Mouse (Mus musculus) lung, postnatal 14 days (tissue): Measurements from ENCODE around the gene Sec31a.

Experiments used
- DNase-seq: peaks from one replicate; pipeline ENCODE4 v3.0.0; 2021

Gene Sec31a

DNA sequence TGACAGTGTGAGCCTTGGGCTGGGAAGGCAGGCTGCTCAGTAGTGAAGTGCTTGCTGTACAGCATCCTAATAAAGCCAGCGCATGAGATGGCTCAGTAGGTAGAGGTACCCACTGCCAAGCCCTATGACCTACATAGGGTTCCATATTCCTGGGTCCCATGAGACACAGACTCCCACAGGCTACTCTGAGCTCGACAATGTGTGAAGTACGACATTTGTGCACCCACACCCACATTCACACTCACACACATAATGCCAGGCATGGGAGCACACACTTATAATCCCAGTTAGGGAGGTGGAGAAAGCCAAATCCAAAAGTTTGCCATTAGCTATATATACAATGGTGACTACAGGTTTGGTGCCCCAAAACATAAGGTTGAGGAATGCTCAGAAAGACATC is 19.3 kb downstream of the Sec31a start:
- DNase-seq, result no peak

DNA sequence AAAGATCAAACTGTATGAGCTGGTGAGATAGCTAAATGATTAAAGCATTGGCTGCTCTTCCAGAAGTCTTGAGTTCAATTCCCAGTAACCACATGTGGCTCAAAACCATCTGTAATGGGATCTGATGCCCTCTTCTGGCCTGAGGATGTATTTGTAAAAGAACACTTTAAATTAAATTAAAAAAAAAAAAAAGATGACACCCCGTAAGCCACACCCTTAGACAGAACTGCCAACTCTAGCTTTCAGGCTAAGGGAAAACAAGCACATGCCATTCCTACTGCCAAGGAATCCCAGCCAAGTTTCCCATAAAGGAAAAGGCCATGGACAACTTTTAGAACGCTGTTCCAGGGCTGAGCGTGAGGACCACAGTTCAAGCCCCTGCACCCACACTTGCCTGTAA is 22.4 kb downstream of the Sec31a start:
- DNase-seq, result no peak

DNA sequence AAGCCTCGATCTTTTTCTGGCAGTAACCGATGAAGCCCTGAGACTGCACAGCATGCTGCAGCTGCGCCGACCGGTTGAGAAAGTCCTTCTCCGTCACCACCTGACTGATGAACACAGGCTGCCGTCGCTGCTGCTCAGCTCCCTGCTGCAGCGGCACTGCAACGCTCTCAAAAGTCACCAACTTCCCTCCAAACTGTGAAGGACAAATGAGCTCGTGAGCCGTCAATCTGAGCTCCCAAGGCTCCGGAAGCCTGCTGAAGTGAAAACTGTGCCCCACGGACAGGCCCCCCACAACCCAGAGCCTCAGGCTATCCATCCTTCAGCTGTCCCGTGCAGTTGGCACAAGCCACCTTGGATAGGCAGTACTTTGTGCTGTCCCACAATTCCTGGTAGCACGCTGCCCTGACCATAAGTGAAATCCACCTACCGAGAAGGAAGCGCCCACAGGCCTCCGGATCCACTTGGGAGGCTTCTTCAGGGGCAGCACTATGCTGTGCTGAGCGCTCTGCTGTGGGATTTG is 23.5 kb downstream of the Sec31a start:
- DNase-seq, result no peak

DNA sequence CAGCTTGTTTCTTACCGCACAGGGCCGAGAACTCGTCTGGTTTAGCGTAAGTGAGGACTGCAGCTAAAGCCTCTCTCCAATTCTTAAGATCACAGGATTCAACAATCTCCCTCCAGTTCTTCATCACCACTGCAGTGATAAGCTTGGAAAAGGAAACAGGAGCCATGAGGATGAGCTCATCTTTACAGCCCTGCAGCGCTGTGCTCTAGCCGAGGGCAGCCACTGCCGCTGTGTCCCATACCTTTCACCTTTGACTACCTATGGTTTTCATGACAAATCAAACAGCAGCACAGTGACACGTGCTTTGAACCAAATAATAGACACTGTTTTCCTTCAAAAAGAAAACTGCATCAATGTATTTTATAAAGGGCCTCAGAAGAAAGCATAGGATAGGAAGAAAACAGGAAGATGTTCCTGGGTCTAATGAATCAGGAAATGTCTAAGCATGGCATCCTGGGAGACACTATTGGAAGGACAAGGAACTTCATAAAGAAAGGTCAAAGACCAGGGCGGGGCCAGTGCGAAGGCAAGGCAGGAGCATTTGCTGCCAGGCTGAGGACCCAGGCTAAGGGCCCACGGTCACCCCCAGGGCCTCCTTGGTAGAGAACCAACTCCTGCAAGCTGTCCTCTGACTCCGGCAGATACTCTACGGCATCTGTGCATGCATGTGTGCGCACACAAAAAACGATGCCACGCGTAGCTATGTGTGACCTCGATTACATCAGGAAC is 32.1 kb downstream of the Sec31a start:
- no peak for DNase-seq

DNA sequence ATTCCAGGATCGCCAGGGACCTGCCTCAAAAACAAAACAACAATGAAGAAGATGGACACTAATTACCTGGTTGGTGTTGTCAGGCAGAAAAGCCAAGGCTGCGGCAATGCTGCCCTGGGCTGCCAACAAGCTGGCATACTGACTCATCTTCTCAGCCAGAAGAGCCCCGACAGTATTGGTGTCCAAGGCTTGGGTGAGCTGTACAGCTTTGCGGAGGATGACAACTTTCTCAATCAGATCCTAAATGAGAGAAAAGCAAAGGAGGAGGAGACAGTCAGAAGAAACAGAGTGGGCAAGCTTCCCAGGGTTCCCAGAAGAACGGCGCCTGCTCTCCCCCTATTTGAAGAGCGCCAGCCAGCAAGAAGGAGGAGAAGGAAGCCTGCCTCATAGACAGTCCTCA is 34.9 kb downstream of the Sec31a start:
- no peak for DNase-seq

DNA sequence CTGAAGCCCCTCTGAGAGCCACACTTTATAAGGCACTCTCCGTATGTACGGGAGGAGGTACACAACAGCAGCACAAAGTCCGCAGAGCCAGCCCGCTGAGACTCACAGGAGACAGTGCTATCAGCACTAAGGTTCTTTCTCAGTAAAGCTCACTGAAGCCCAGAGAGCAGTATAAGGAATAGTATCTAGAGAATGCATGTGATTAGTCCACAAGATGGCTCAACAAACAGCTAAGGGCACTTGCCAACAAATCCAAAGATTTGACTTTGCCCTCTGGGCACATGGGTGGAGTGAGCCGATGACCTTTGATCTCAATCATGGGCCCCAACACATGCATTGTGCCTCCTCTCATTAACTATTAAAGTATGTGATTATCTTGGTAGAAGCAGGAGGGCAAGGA is 35.8 kb downstream of the Sec31a start:
- DNase-seq, result no peak

DNA sequence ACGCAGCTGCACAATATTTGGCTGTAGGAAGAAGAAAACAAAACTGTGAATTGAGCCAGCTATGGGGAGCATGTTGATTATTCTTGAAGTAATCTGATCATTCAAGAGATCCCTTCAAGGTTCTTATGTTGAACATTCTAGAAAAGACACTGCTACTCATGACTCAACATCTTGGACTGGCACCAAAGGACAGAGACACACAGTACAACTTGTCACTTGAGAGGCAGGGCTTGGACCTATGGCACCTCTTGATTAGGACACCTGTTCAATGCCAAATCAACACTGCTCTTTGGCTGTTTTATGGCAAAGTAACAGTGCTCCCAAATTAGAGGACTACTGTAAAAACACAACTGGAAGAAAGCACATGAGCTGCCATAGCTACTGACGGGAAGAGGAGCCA is 37.1 kb downstream of the Sec31a start:
- no peak for DNase-seq

DNA sequence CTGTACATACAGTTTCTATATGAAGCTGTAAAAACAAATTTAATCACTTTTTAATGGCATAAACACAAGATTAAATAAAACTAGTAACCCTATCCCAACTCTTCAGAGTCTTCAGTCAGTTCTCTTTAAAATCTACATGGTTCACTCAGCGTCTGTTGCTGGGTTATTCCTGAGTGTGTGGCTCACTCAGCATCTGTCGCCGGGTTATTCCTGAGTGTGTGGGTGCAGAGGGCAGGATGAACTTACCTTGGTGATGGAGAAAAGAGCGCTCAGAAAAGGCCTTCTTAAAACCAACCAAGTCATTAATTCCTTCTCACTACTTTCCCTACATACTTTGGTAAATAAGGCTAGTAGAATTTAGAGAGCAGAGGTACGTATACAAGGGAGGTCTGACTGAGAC is 37.8 kb downstream of the Sec31a start:
- DNase-seq, result no peak

DNA sequence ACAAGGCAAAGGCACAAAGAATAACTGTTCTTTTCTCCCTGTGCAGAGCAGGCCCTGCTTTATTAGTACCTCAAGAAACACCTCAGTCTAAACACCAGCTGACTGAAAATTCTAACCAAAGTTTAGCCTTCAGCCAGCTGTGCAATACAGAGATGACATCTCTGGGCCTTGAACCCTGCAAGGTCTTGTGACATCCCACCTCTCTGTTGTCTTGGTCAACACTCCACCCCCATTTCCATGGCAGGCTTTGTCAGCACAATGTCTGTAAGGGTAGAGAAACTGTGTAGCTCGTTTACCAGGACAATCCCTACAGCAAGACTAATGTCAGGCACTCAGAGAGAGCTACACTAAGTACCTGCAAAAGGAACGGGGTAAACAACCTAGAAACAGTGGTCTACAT is 38.7 kb downstream of the Sec31a start:
- DNase-seq, result no peak

DNA sequence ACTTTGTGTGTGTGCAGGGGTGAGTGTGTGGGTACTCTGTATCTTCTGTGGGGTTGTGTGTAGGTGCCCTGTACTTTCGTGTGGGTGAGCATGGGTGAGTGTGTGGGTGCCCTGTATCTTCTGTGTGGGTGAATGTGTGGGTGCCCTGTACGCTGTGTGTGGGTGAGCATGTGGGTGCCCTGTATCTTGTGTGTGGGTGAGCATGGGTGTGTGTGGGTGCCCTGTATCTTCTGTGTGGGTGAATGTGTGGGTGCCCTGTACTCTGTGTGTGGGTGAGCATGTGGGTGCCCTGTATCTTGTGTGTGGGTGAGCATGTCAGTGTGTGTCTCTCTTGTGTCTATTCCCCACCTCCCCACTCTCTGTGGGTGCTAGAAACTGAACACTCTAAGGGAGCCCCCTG is 41.3 kb downstream of the Sec31a start:
- no peak for DNase-seq

DNA sequence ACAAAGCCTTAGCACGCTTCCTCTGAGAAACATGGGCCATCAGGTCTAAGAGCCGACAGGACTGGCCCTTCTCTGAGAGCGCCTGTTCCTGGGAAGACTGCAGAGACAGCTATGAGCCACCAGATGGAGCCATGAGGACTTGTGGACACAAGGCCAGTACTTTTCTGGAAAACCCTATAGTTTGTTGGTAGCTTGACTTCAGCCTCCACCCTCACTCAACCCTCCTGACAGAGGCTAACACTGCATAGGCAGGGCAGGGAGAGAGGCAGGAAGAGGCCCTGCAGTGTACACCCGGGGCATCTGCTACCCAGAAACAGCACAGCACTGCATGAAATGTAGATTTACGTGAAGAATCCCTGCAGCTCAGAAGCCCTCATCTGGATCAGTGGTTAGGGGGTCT is 42.1 kb downstream of the Sec31a start:
- DNase-seq, result peak; percentile 42

DNA sequence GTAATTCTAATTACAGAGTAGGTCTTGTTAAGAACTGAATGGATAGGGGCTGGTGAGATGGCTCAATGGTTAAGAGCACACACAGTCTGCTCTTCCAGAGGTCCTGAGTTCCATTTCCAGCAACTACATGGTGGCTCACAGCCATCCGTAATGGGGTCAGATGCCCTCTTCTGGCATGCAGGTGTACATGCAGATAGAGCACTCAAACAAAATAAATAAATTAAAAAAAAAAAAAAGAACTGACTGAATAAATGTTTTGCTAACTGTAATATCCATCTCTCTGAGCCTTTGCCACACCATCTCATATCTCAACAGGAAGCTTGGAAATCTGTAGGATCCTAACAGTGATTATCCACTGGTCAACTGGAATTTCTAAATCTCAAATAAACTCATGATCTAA is 45.1 kb downstream of the Sec31a start:
- no peak for DNase-seq

DNA sequence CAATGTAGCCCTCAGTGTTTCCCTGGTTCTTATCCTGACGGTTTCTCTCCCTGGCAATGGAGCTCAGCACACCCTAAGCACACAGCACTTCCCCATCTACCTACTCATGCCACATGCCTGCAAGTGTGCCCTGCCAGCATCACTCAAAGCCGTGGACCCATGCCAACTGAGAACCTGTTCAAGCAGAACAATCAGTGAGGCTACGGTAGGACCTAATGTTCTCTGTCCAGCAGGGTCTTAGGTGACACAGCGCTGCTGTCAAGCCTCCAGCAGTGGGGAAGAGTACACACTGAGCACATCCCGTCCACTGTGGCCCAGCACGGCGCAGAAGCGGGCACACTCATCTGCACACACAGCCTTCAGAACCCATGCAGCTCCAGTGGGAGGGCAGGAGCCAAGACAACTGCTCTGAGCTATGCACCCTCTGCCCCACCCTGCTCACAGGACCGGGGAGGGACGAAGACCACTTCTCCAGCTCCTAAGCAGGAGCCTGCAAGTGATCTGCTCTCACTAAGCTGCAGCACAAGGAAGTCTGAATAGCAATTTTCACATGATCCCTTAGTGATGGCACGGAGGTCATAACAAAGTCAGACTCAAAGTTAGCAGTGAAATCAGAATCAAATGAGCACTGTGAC is 46.1 kb downstream of the Sec31a start:
- DNase-seq, result peak; percentile 65

DNA sequence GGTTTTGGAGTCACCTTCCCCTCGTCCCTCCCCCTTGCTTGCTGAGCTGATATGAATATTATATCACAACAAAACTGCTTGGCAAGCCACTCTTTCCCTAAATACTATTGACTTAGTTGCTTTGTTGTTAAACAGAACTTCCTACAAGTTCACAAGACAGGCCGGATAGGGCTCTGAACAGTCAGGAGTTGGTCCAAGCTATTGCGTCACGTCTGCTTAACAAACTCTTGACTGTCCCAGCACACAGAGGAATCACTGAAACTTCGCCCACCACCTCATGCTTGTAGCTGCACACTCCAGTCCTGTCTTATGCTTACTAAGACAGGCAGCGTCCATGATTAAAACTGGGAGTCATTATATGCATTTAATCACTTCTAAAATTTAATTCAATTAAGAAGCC is 46.9 kb downstream of the Sec31a start:
- DNase-seq, result peak; percentile 61

DNA sequence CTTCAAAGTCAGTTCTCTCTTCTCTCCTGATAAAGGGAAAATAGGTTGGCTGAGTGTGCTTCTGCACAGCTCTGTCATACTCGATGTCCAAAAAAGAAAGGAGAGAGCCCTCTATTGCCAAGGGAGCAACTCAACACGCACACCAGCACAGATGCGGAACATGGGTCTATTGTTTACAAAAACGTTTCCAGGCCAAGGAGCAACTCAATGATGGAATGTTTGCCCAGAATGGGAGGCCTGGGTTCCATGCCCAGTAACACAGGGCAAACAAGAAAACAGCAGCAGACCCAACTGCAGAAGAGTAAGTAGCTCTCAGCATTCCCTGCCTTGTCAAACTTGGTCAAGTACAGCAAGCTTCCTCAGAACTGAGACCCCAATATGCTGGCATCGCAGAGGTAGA is 47.5 kb downstream of the Sec31a start:
- DNase-seq, result no peak

DNA sequence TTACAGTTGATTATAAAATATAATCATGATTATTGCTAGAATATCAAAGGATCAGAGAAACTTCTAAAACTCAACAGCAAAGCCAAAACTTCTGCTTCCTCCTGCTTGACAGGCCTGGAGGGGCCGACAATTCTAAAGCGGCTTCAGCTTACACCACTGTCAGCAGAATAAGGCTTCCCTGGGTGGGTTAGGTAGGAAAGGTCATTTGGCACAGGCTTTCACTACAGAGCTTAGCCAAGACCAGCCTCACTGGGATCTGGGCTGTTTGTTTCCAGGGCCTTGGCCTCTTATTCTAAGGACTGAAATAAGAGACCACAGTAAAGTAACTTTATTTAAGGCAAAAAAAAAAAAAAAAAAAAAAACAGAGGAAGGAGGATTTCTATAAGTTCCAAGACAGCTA is 49.0 kb downstream of the Sec31a start:
- no peak for DNase-seq

DNA sequence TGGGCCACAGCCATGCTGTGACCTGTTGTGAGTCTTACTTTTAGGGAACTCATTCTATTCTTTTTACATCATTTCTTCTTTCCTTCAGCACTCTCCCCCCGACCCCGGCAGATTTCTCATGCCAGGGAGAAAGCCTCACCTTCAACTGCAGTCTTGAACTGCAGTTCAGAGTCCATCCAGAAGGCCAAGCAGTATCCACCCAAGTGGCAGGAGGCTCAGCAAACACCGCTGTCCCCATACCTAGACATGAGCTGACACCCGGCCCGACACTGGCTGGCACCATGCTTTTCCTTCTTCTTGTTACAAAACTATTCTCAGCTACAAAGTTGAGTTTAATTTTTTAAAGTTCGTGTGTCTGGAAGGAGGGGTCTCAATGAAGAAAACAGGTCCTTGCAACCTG is 55.7 kb downstream of the Sec31a start:
- DNase-seq, result no peak

DNA sequence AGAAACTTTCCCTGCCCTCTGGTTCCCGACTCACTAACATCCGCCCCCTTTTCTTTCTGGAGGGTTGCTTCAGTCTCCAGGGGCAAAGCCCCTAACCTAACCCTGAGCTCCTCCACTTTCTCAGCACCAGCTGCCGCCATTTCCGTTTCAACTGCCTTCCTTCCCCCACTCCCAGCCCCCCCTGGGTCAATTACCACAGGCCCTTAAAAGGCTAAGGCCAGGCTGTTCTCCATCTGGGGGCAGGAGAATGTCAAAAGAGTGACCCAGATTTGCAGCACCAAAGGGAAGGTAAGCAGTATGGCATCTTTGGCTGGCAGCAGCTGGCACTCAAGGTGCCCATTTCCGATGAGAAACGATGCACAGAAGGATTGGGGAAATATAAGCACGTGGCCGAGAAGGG is 57.7 kb downstream of the Sec31a start:
- no peak for DNase-seq

DNA sequence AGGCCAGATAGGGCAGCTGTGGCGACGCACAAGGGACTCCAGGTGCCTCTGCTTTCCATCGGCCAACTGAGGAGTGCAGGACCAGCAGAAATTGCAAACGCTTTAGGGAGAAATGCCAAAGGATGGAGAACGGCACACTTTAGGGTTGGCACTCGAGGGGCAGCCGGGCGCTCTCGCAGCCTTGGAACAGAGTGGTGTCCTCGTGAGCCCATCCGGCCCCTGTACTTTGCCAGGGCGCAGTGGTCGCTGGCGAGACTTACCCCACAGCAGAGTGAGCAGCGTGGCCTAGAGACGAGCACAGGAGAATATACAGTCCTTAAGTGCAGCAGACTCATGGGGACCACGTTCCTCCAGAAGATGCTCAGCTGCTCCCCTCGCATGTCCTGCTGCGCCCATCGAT is 61.4 kb downstream of the Sec31a start:
- DNase-seq, result no peak

DNA sequence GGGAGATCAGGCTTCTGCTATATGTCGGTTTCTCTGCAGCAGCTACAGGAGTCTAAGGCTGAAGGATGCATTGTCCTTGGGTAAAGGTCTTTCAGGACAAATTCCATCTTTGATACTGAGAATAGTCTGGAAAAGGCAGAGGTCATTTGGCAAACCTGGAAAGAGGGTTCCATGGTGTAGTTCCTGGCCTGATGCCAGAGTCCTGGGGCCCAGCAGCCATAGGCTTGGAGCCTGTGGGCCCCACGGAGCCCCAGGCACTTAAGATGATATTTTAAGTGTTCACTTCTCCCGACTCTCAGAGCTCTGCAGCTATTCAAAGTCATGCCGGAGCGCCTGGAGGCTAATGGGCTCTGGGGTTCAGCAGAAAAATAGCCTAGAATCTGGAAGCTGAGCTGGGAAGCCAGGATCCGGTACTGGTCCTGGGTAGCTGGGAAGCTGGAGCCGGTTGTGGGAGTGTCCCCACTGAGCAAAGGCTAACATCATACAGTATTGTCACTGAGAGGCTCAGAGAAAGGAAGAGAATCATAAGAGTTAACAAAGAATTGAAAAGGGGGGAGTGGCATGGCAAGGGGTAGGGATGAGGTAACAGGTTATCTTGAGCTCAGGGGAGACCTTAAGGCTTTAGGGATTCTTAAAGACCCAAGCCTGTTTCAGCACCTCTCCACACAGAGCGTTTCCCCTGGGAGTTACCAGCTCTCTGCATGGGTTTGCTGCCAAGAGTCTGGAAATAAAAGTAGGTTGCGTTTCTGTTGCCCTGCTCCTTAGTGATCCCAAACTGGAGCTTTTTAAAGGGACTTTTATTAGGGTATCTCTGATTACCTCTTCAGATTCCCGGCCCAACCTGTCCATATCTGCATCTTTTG is 62.8 kb downstream of the Sec31a start:
- no peak for DNase-seq

DNA sequence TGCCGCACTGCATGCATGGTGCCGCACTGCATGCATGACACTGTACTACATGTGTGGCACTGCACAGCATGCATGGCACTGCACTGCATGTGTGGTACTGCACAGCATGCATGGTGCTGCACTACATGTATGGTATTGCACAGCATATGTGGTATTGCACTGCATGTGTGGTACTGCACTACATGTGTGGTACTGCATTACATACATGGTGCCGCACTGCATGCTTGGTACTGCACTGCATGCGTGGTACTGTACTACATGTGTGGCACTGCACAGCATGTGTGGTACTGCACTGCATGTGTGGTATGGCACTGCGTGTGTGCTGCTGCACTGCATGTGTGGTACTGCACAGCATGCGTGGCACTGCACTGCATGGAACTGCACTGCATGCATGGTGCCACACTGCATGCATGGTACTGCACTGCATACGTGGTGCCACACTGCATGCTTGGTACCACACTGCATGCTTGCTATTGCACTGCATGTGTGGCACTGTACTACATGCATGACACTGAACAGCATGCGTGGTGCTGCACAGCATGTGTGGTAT is 65.1 kb downstream of the Sec31a start:
- DNase-seq, result no peak

DNA sequence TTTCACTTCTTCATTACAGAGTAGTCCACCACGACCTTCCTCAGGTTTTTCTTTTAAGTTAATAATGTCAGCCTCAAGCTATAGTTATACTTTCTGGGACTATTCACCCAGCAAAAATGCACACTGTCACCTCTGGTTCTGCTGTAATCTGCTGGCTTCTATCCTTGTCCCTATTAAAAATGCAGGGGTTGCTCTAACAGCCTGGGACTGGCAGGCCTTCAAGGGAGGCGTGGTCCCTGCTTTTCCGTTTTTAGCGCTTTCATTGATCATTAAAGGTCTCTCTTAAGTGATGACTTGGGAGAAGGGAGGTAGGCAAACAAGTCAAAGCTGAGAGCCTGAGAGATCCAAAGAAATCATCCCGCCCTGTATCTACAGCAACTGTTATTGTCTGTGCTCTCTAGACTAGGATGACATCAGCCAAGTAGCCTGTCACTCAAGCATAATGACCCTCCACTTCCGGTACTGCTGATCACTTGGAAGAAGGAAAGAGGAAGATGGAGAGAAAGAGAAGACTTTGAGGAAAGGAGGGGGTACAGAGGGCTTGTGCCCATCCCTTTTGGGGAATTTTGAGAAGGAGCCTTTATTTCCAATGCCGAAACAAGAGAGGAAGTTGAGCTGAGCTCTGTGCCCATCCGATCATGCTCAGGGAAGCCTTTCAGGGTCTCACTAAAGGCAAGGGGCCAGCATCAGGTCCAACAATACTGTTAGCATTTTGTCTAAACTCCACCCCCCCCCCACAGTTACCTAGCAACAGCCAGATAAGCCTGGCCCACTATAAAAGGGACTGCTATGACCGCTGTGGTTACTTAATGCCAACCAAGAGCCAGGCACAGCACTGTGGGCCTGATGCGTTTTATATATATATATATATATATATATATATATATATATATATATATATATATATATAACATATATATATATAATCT is 66.5 kb downstream of the Sec31a start:
- DNase-seq, result no peak
